Mouse (Mus musculus): Measurements from ENCODE around the gene Mpp3. TPM values are rescaled to one million over a fixed set of nuclear protein-coding genes. Genes with fewer than 3 reads are reported as not detected.

The Mpp3 gene
- 59.3 and 62.7 TPM in 2 replicates for polyA plus RNA-seq (2015; fragmentation: Nextera tagmentation; extraction: Ambion mirVana)

- Histone ChIP-seq H3K4me1 (ENCODE audit: control insufficient read depth, insufficient read depth, low read depth, low read length) (peaks cover 27% of the 10 kb centered on the region), H3K36me3 (ENCODE audit: control insufficient read depth, insufficient read depth, low read length) (no peaks in the 10 kb centered on the region), H3K27ac (ENCODE audit: low read depth, low read length) (peak within 1 kb of the TSS; percentile 85), H3K4me2 (ENCODE audit: low read length) (peak within 1 kb of the TSS; percentile 76), H3K9ac (ENCODE audit: low read depth, low read length) (peak within 1 kb of the TSS; percentile 72), H3K27me3 (replicated peaks; ENCODE audit: control insufficient read depth, insufficient read depth, low read length) (no peaks in the 10 kb centered on the region), H3K9me3 (ENCODE audit: control insufficient read depth, low read length) (no peaks in the 10 kb centered on the region), H3K4me3 (ENCODE audit: low read length) (peak within 1 kb of the TSS; percentile 56)
- 55% methylated on average over 6 of the region's 6 CpGs for WGBS
- no peak for ATAC-seq
Measured at GRCm38 (mm10) chr11:102028087-102028816, at the start of gene Mpp3. Mpp3 (minus strand) TSS chr11:102028461.

DNA sequence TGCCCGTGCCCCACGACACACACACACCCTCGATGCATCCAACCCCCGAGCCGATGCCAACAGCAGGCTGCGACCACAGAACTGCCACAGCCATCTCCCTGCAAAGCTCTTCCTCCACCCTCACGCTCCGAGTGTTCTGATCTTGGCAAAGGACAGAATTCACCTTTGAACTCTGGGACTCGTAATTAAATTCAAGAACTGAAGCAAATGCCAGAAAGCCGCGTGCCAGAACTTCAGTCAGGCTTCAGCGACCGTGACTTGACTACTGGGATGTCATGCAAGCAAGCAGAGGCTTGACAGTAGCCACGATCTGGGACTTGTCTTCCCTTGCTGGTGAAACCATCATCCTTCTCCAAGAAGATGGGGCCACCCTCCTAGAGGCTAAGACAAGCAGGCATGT is 45.5 kb upstream of the Mpp3 start:
- Histone ChIP-seq H3K9me3 (ENCODE audit: control insufficient read depth, low read length) (no peaks in the 10 kb centered on the region), H3K9ac (ENCODE audit: low read depth, low read length) (no peak overlapping the region), H3K27ac (ENCODE audit: low read depth, low read length) (no peak overlapping the region), H3K4me1 (ENCODE audit: control insufficient read depth, insufficient read depth, low read depth, low read length) (peaks cover 9% of the 10 kb centered on the region), H3K4me3 (ENCODE audit: low read length) (no peak overlapping the region), H3K27me3 (replicated peaks; ENCODE audit: control insufficient read depth, insufficient read depth, low read length) (no peaks in the 10 kb centered on the region), H3K36me3 (ENCODE audit: control insufficient read depth, insufficient read depth, low read length) (peaks cover 12% of the 10 kb centered on the region), H3K4me2 (ENCODE audit: low read length) (no peak overlapping the region)
- WGBS: 63% methylated on average over 14 of the region's 14 CpGs
- no peak for ATAC-seq

DNA sequence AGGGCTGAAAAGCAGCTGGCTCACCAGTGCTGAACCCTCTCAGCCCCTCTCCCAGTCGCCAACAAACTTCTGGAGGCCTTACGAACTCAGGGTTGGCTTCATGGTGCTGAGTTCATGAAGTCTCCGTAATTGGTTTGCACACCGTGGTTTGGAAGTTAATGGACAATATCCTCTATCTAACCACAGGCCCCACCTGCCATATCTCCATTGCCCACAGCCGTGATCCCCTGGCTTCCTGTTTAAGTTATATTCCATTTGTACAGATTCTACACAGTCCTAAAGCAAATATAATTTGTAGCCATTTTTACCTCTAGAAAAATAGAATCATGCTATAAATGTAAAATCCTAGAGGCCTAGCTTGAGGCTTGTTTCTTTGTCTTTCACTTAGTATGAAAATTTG is 44.5 kb upstream of the Mpp3 start:
- Histone ChIP-seq H3K27ac (ENCODE audit: low read depth, low read length) (no peak overlapping the region), H3K4me2 (ENCODE audit: low read length) (no peak overlapping the region), H3K9me3 (ENCODE audit: control insufficient read depth, low read length) (no peaks in the 10 kb centered on the region), H3K4me3 (ENCODE audit: low read length) (no peak overlapping the region), H3K27me3 (replicated peaks; ENCODE audit: control insufficient read depth, insufficient read depth, low read length) (no peaks in the 10 kb centered on the region), H3K9ac (ENCODE audit: low read depth, low read length) (no peak overlapping the region), H3K36me3 (ENCODE audit: control insufficient read depth, insufficient read depth, low read length) (peaks cover 3% of the 10 kb centered on the region), H3K4me1 (ENCODE audit: control insufficient read depth, insufficient read depth, low read depth, low read length) (peaks cover 9% of the 10 kb centered on the region)
- 80% methylated on average over 5 of the region's 5 CpGs for WGBS
- ATAC-seq: no peak

DNA sequence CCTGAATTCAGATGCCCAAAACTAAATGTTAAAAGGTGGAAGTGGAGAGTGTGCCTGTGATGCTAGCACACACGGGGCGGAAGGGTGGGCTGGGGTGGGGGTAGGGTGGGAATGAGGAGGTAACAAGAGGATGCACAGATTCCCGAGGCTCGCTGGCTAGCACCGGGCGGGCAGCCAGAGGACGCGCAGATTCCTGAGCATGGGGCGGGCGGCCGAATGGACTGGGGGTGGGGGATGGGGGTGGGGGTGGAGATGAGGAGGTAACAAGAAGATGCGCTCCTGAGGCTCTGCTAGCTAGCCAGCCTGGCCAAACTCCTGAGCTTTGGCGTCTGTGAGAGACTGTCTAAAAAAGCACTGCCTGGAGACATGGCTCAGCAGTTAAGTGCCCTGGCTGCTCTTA is 42.2 kb upstream of the Mpp3 start:
- H3K4me2 ChIP-seq (ENCODE audit: low read length): peak overlapping the region; percentile 22; the same call in 1 of the 2 replicates
- H3K27me3 ChIP-seq (replicated peaks; ENCODE audit: control insufficient read depth, insufficient read depth, low read length): no peaks in the 10 kb centered on the region
- H3K27ac ChIP-seq (ENCODE audit: low read depth, low read length): no peak overlapping the region
- H3K9me3 ChIP-seq (ENCODE audit: control insufficient read depth, low read length): no peaks in the 10 kb centered on the region
- ATAC-seq: peak; percentile 34; the same call in 1 of the 2 replicates
- no peak overlapping the region for H3K4me3 ChIP-seq (ENCODE audit: low read length)
- peaks cover 9% of the 10 kb centered on the region for H3K4me1 ChIP-seq (ENCODE audit: control insufficient read depth, insufficient read depth, low read depth, low read length)
- H3K9ac ChIP-seq (ENCODE audit: low read depth, low read length): no peak overlapping the region
- 3% methylated on average over 13 of the region's 13 CpGs for WGBS
- peaks cover 2% of the 10 kb centered on the region; the same call in 1 of the 2 replicates for H3K36me3 ChIP-seq (ENCODE audit: control insufficient read depth, insufficient read depth, low read length)

DNA sequence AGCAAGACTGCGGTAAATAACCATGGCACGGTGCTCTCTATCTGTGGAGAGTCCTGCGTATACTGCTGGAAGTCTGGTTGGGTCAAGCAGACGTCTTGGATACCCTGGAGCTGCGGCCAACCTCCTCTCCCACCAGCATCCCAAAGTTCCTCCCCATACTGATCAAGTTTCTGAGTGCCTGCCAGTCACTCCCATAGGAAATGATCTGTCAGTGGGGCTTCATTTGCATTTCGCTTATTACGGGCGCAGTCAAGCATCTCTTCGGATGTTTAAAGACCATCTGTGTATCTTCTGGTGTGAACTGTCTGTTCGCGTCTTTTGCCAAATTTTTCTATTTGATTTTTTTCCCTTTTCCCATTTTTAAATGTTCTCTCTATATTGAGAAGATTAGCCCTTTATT is 41.4 kb upstream of the Mpp3 start:
- no peak overlapping the region for H3K4me3 ChIP-seq (ENCODE audit: low read length)
- H3K9me3 ChIP-seq (ENCODE audit: control insufficient read depth, low read length): no peaks in the 10 kb centered on the region
- no peaks in the 10 kb centered on the region for H3K27me3 ChIP-seq (replicated peaks; ENCODE audit: control insufficient read depth, insufficient read depth, low read length)
- H3K9ac ChIP-seq (ENCODE audit: low read depth, low read length): no peak overlapping the region
- peaks cover 9% of the 10 kb centered on the region for H3K4me1 ChIP-seq (ENCODE audit: control insufficient read depth, insufficient read depth, low read depth, low read length)
- no peak overlapping the region for H3K27ac ChIP-seq (ENCODE audit: low read depth, low read length)
- no peak overlapping the region for H3K4me2 ChIP-seq (ENCODE audit: low read length)
- WGBS: 43% methylated on average over 11 of the region's 11 CpGs
- ATAC-seq: no peak; the same call in 1 of the 2 replicates
- no peaks in the 10 kb centered on the region for H3K36me3 ChIP-seq (ENCODE audit: control insufficient read depth, insufficient read depth, low read length)

GRCm38 (mm10) chr11:102068969-102069368 is 40.7 kb upstream of the Mpp3 start:
- Histone ChIP-seq H3K36me3 (ENCODE audit: control insufficient read depth, insufficient read depth, low read length) (no peaks in the 10 kb centered on the region), H3K4me2 (ENCODE audit: low read length) (no peak overlapping the region), H3K9ac (ENCODE audit: low read depth, low read length) (no peak overlapping the region), H3K4me1 (ENCODE audit: control insufficient read depth, insufficient read depth, low read depth, low read length) (peaks cover 9% of the 10 kb centered on the region), H3K9me3 (ENCODE audit: control insufficient read depth, low read length) (no peaks in the 10 kb centered on the region), H3K4me3 (ENCODE audit: low read length) (no peak overlapping the region), H3K27ac (ENCODE audit: low read depth, low read length) (no peak overlapping the region), H3K27me3 (replicated peaks; ENCODE audit: control insufficient read depth, insufficient read depth, low read length) (no peaks in the 10 kb centered on the region)
- no peak for ATAC-seq
- WGBS: 40% methylated on average over 2 of the region's 2 CpGs

GRCm38 (mm10) chr11:102063076-102063475 is 34.8 kb upstream of the Mpp3 start:
- no peaks in the 10 kb centered on the region for H3K9me3 ChIP-seq (ENCODE audit: control insufficient read depth, low read length)
- H3K27me3 ChIP-seq (replicated peaks; ENCODE audit: control insufficient read depth, insufficient read depth, low read length): peaks cover 2% of the 10 kb centered on the region; the same call in 1 of the 2 replicates
- H3K4me2 ChIP-seq (ENCODE audit: low read length): no peak overlapping the region
- whole genome bisulfite sequencing: 87% methylated on average over 13 of the region's 13 CpGs
- H3K9ac ChIP-seq (ENCODE audit: low read depth, low read length): no peak overlapping the region
- peaks cover 3% of the 10 kb centered on the region for H3K4me1 ChIP-seq (ENCODE audit: control insufficient read depth, insufficient read depth, low read depth, low read length)
- ATAC-seq: no peak
- H3K4me3 ChIP-seq (ENCODE audit: low read length): no peak overlapping the region
- H3K36me3 ChIP-seq (ENCODE audit: control insufficient read depth, insufficient read depth, low read length): peaks cover 12% of the 10 kb centered on the region
- no peak overlapping the region for H3K27ac ChIP-seq (ENCODE audit: low read depth, low read length)

- Histone ChIP-seq H3K36me3 (ENCODE audit: control insufficient read depth, insufficient read depth, low read length) (peaks cover 15% of the 10 kb centered on the region), H3K4me3 (ENCODE audit: low read length) (no peak overlapping the region), H3K27me3 (replicated peaks; ENCODE audit: control insufficient read depth, insufficient read depth, low read length) (peaks cover 2% of the 10 kb centered on the region; the same call in 1 of the 2 replicates), H3K27ac (ENCODE audit: low read depth, low read length) (no peak overlapping the region), H3K9ac (ENCODE audit: low read depth, low read length) (no peak overlapping the region; the same call in 1 of the 2 replicates), H3K4me2 (ENCODE audit: low read length) (peak overlapping the region; percentile 84), H3K4me1 (ENCODE audit: control insufficient read depth, insufficient read depth, low read depth, low read length) (peaks cover 3% of the 10 kb centered on the region), H3K9me3 (ENCODE audit: control insufficient read depth, low read length) (no peaks in the 10 kb centered on the region)
- ATAC-seq: no peak
- 34% methylated on average over 16 of the region's 16 CpGs for WGBS
Measured at GRCm38 (mm10) chr11:102061941-102062473, 33.7 kb upstream of the Mpp3 start.

DNA sequence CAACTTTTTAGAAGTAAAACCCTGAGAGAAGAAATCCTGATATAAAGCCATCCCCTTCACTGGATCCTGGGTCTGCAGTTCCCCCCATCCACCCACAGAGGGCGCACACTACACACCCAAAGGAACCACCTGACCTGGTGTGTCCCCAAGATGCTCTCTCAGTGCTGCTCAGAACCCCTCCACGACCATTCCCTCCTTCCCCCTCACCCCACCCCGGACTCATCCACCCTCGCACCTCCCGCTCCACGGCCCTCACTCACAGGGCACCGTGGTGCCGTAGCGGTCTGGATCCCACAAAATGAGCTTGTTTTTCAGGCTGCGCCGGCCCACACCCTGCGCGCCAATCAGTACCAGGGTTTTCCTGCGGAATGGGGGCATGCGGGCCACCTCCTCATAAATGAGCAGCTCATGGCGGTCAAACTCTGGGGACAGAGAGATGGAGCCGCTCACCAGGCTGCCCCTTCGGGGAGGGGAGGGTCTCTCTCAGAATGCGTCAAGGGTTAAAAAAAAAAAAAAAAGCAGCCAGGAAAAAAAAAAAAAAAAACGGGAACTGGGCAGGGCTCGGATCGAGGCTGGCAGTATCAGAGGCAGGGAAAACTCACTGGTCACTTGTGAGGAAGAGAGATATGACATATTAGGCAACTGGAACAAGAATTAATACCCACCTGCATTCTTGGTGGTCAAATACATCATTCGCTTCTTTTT is 33.1 kb upstream of the Mpp3 start:
- Histone ChIP-seq H3K27me3 (replicated peaks; ENCODE audit: control insufficient read depth, insufficient read depth, low read length) (peaks cover 2% of the 10 kb centered on the region; the same call in 1 of the 2 replicates), H3K4me1 (ENCODE audit: control insufficient read depth, insufficient read depth, low read depth, low read length) (peaks cover 3% of the 10 kb centered on the region), H3K36me3 (ENCODE audit: control insufficient read depth, insufficient read depth, low read length) (peaks cover 15% of the 10 kb centered on the region), H3K4me2 (ENCODE audit: low read length) (peak overlapping the region; percentile 84), H3K27ac (ENCODE audit: low read depth, low read length) (peak overlapping the region; percentile 25; the same call in 1 of the 2 replicates), H3K9ac (ENCODE audit: low read depth, low read length) (peak overlapping the region; percentile 70), H3K4me3 (ENCODE audit: low read length) (peak overlapping the region; percentile 42), H3K9me3 (ENCODE audit: control insufficient read depth, low read length) (no peaks in the 10 kb centered on the region)
- 5% methylated on average over 23 of the region's 23 CpGs for WGBS
- peak; percentile 73 for ATAC-seq
